Mouse (Mus musculus) limb, embryonic 11.5 days (tissue): ENCODE data around the gene Tmprss2. TPM values are rescaled to one million over a fixed set of nuclear protein-coding genes. Genes with fewer than 3 reads are reported as not detected.

Experiments used
- ATAC-seq: fragments of 200-750 bp; cut with Nextera tagmentation; 2 replicates; pipeline ENCODE4 v1.8.0; 2017; ENCODE audit warnings: low read depth; ENCODE audit not compliant: insufficient number of reproducible peaks, low FRiP score, low TSS enrichment
- DNase-seq: peaks from one replicate; pipeline ENCODE4 v3.0.0-alpha.2; 2015; ENCODE audit warnings: low spot score
- H3K27ac ChIP-seq: fragments of 300-500 bp; sonication (generic); replicated peaks from 2 replicates; pipeline ENCODE4 v1.5.1; 2014; ENCODE audit warnings: low read depth, mild to moderate bottlenecking, low read length
- H3K27me3 ChIP-seq: fragments of 300-500 bp; sonication (generic); 2 replicates; pipeline ENCODE4 v1.6.1; 2014; ENCODE audit warnings: mild to moderate bottlenecking, low read length, mixed read lengths; ENCODE audit not compliant: control insufficient read depth, insufficient read depth
- H3K36me3 ChIP-seq: fragments of 300-500 bp; sonication (generic); 2 replicates; pipeline ENCODE4 v1.6.1; 2014; ENCODE audit warnings: mild to moderate bottlenecking, low read length, moderate library complexity, mixed read lengths; ENCODE audit not compliant: control insufficient read depth, insufficient read depth
- H3K4me1 ChIP-seq: fragments of 300-500 bp; sonication (generic); 2 replicates; pipeline ENCODE4 v1.6.1; 2014; ENCODE audit warnings: low read length, mixed read lengths; ENCODE audit not compliant: control insufficient read depth, insufficient read depth
- H3K4me2 ChIP-seq: fragments of 300-500 bp; sonication (generic); 2 replicates; pipeline ENCODE4 v1.6.1; 2014; ENCODE audit warnings: low read depth, mild to moderate bottlenecking, moderate library complexity; ENCODE audit not compliant: severe bottlenecking
- H3K4me3 ChIP-seq: fragments of 300-500 bp; sonication (generic); 2 replicates; pipeline ENCODE4 v1.5.1; 2014; ENCODE audit warnings: low read depth, low read length
- H3K9ac ChIP-seq: fragments of 300-500 bp; sonication (generic); 2 replicates; pipeline ENCODE4 v1.6.1; 2014; ENCODE audit warnings: mild to moderate bottlenecking, low read length
- H3K9me3 ChIP-seq: fragments of 300-500 bp; sonication (generic); 2 replicates; pipeline ENCODE4 v1.6.1; 2016; ENCODE audit warnings: low read length; ENCODE audit not compliant: control insufficient read depth
- WGBS: fragments of 180-500 bp; shearing (Covaris S2); extraction: QIAGEN DNeasy Blood & Tissue Kit; methylation state at CpG from one replicate; pipeline ENCODE4 v1.1.7; 2014; 5-methylcytosine and 5-hydroxymethylcytosine counted together
- polyA plus RNA-seq: library from polyadenylated mRNA; unstranded; fragments of >200 nt; fragmentation: Nextera tagmentation; extraction: Ambion mirVana; gene quantifications from 2 replicates; pipeline ENCODE4 v1.2.1, GENCODE M21; 2014

The Tmprss2 gene
- polyA plus RNA-seq, 1 experiment from 2014 or later, result 0.44 TPM

GRCm38 (mm10) chr16:97569426-97569825 lies 41.6 kb downstream of the Tmprss2 start:
- Histone ChIP-seq H3K27me3 (no peaks in the 10 kb centered on the region), H3K27ac (no peak overlapping the region), H3K9ac (no peak overlapping the region), H3K9me3 (no peaks in the 10 kb centered on the region), H3K36me3 (no peaks in the 10 kb centered on the region), H3K4me2 (no peak overlapping the region), H3K4me1 (no peaks in the 10 kb centered on the region), H3K4me3 (no peak overlapping the region)
- ATAC-seq, result no peak
- DNase-seq, result no peak
- WGBS, result 46% methylated on average over 1 of the region's 1 CpGs

- ATAC-seq, result no peak
- WGBS, result 64% methylated on average over 9 of the region's 9 CpGs
- no peaks in the 10 kb centered on the region for H3K9me3 ChIP-seq
Observed at GRCm38 (mm10) chr16:97568662-97569061, 42.3 kb downstream of the Tmprss2 start.

GRCm38 (mm10) chr16:97544340-97544739 lies 66.7 kb downstream of the Tmprss2 start:
- H3K36me3 ChIP-seq, result no peaks in the 10 kb centered on the region
- H3K4me2 ChIP-seq, result no peak overlapping the region
- H3K27ac ChIP-seq, result no peak overlapping the region
- 86% methylated on average over 4 of the region's 4 CpGs for WGBS
- no peaks in the 10 kb centered on the region for H3K9me3 ChIP-seq
- no peak overlapping the region for H3K4me3 ChIP-seq
- DNase-seq, result no peak
- no peak for ATAC-seq
- no peaks in the 10 kb centered on the region for H3K4me1 ChIP-seq
- H3K9ac ChIP-seq, result no peak overlapping the region
- H3K27me3 ChIP-seq, result no peaks in the 10 kb centered on the region

More at GRCm38 (mm10) chr16:97568662-97569061, 42.3 kb downstream of the Tmprss2 start:
- H3K4me3 ChIP-seq, result no peak overlapping the region
- no peaks in the 10 kb centered on the region for H3K36me3 ChIP-seq
- H3K27me3 ChIP-seq, result no peaks in the 10 kb centered on the region
- H3K4me1 ChIP-seq, result no peaks in the 10 kb centered on the region
- H3K4me2 ChIP-seq, result no peak overlapping the region
- H3K9ac ChIP-seq, result no peak overlapping the region
- H3K27ac ChIP-seq, result no peak overlapping the region
- peak; percentile 45 for DNase-seq

- Histone ChIP-seq H3K36me3 (no peaks in the 10 kb centered on the region), H3K4me3 (no peak overlapping the region), H3K4me1 (peaks cover 12% of the 10 kb centered on the region), H3K4me2 (no peak overlapping the region), H3K27ac (no peak overlapping the region), H3K9ac (no peak overlapping the region), H3K9me3 (no peaks in the 10 kb centered on the region), H3K27me3 (no peaks in the 10 kb centered on the region)
- DNase-seq (no peak), ATAC-seq (no peak)
- 57% methylated on average over 1 of the region's 1 CpGs for WGBS
Observed at GRCm38 (mm10) chr16:97536859-97537258, 74.1 kb downstream of the Tmprss2 start.

- Histone ChIP-seq H3K9ac (no peak overlapping the region), H3K4me1 (peaks cover 12% of the 10 kb centered on the region), H3K4me2 (peak overlapping the region; percentile 17; the same call in 1 of the 2 replicates), H3K4me3 (no peak overlapping the region), H3K36me3 (no peaks in the 10 kb centered on the region), H3K27ac (no peak overlapping the region), H3K9me3 (no peaks in the 10 kb centered on the region), H3K27me3 (no peaks in the 10 kb centered on the region)
- peak; percentile 81 for ATAC-seq
- WGBS, result 9% methylated on average over 3 of the region's 3 CpGs
- peak; percentile 55 for DNase-seq
Observed at GRCm38 (mm10) chr16:97535808-97536413, 75.1 kb downstream of the Tmprss2 start.

- H3K4me3 ChIP-seq, result no peak overlapping the region
- no peaks in the 10 kb centered on the region for H3K36me3 ChIP-seq
- peak overlapping the region; percentile 10; the same call in 1 of the 2 replicates for H3K4me2 ChIP-seq
- H3K4me1 ChIP-seq, result peaks cover 12% of the 10 kb centered on the region
- H3K9ac ChIP-seq, result no peak overlapping the region
- WGBS, result 36% methylated on average over 5 of the region's 5 CpGs
- H3K9me3 ChIP-seq, result no peaks in the 10 kb centered on the region
- no peak overlapping the region for H3K27ac ChIP-seq
- DNase-seq, result no peak
- no peak for ATAC-seq
- H3K27me3 ChIP-seq, result no peaks in the 10 kb centered on the region
Observed at GRCm38 (mm10) chr16:97534876-97535461, 76.0 kb downstream of the Tmprss2 start.

GRCm38 (mm10) chr16:97534448-97534847 lies 76.5 kb downstream of the Tmprss2 start:
- no peak for ATAC-seq
- no peak overlapping the region for H3K9ac ChIP-seq
- H3K4me3 ChIP-seq, result no peak overlapping the region
- peaks cover 12% of the 10 kb centered on the region for H3K4me1 ChIP-seq
- no peak overlapping the region for H3K27ac ChIP-seq
- no peaks in the 10 kb centered on the region for H3K9me3 ChIP-seq
- H3K4me2 ChIP-seq, result no peak overlapping the region
- no peaks in the 10 kb centered on the region for H3K36me3 ChIP-seq
- H3K27me3 ChIP-seq, result no peaks in the 10 kb centered on the region
- DNase-seq, result no peak
- WGBS, result 52% methylated on average over 1 of the region's 1 CpGs

- 87% methylated on average over 5 of the region's 5 CpGs for WGBS
- DNase-seq (no peak), ATAC-seq (no peak)
- Histone ChIP-seq H3K27me3 (no peaks in the 10 kb centered on the region), H3K36me3 (no peaks in the 10 kb centered on the region), H3K9ac (no peak overlapping the region), H3K4me2 (no peak overlapping the region), H3K9me3 (no peaks in the 10 kb centered on the region), H3K4me3 (no peak overlapping the region), H3K4me1 (peaks cover 12% of the 10 kb centered on the region), H3K27ac (no peak overlapping the region)
Observed at GRCm38 (mm10) chr16:97533751-97534150, 77.2 kb downstream of the Tmprss2 start.
